Mouse (Mus musculus) forebrain, embryonic 16.5 days (tissue): ENCODE data around the gene Unkl. TPM values are rescaled to one million over a fixed set of nuclear protein-coding genes. Genes with fewer than 3 reads are reported as not detected.

Experiments
- ATAC-seq: fragments of 200-750 bp; cut with Nextera tagmentation; 2 replicates; pipeline ENCODE4 v1.8.0; 2017; ENCODE audit warnings: mild to moderate bottlenecking, moderate library complexity
- H3K27ac ChIP-seq: fragments of 300-500 bp; sonication (generic); 2 replicates; pipeline ENCODE4 v1.5.1; 2014; ENCODE audit warnings: low read length, control low read depth
- H3K27me3 ChIP-seq: fragments of 300-500 bp; sonication (generic); replicated peaks from 2 replicates; pipeline ENCODE4 v1.6.1; 2014; ENCODE audit warnings: low read length; ENCODE audit not compliant: control insufficient read depth, insufficient read depth
- H3K36me3 ChIP-seq: fragments of 300-500 bp; sonication (generic); 2 replicates; pipeline ENCODE4 v1.6.1; 2014; ENCODE audit not compliant: control insufficient read depth, insufficient read depth
- H3K4me1 ChIP-seq: fragments of 300-500 bp; sonication (generic); replicated peaks from 2 replicates; pipeline ENCODE4 v1.6.1; 2014; ENCODE audit warnings: low read length; ENCODE audit not compliant: control insufficient read depth, insufficient read depth
- H3K4me2 ChIP-seq: fragments of 300-500 bp; sonication (generic); 2 replicates; pipeline ENCODE4 v1.6.1; 2014; ENCODE audit warnings: mild to moderate bottlenecking, low read length, control low read depth
- H3K4me3 ChIP-seq: fragments of 300-500 bp; sonication (generic); replicated peaks from 2 replicates; pipeline ENCODE4 v1.5.1; 2014; ENCODE audit warnings: mild to moderate bottlenecking, low read length, control low read depth
- H3K9ac ChIP-seq: fragments of 300-500 bp; sonication (generic); replicated peaks from 2 replicates; pipeline ENCODE4 v1.6.1; 2014; ENCODE audit warnings: low read depth, low read length, control low read depth
- H3K9me3 ChIP-seq: fragments of 300-500 bp; sonication (generic); 2 replicates; pipeline ENCODE4 v1.6.1; 2016; ENCODE audit warnings: low read length; ENCODE audit not compliant: control insufficient read depth
- WGBS: fragments of 180-500 bp; shearing (Covaris S2); extraction: QIAGEN DNeasy Blood & Tissue Kit; methylation state at CpG from one replicate; pipeline ENCODE4 v1.1.7; 2014; 5-methylcytosine and 5-hydroxymethylcytosine counted together
- polyA plus RNA-seq: library from polyadenylated mRNA; unstranded; fragments of >200 nt; fragmentation: Nextera tagmentation; extraction: Ambion mirVana; gene quantifications from 2 replicates; pipeline ENCODE4 v1.2.1, GENCODE M21; 2015

The Unkl gene
- polyA plus RNA-seq, 1 experiment from 2014 or later = 15.2 TPM

GRCm38 (mm10) chr17:25175411-25175810 lies 12.8 kb upstream of the Unkl start, which contains the start of gene Gm38655:
Gene Gm38655 (minus strand): TSS chr17:25175471.
- Histone ChIP-seq H3K9me3 (no peaks in the 10 kb centered on the region), H3K27ac (no peak within 1 kb of the TSS), H3K4me3 (no peak within 1 kb of the TSS), H3K36me3 (no peaks in the 10 kb centered on the region), H3K4me2 (no peak within 1 kb of the TSS), H3K9ac (no peak within 1 kb of the TSS), H3K4me1 (no peaks in the 10 kb centered on the region), H3K27me3 (no peaks in the 10 kb centered on the region; the same call in 1 of the 2 replicates)
- no peak for ATAC-seq
- WGBS = 77% methylated on average over 9 of the region's 9 CpGs

GRCm38 (mm10) chr17:25183232-25183631 lies 5.0 kb upstream of the Unkl start:
- H3K4me1 ChIP-seq = peaks cover 24% of the 10 kb centered on the region
- H3K9me3 ChIP-seq = no peaks in the 10 kb centered on the region
- H3K36me3 ChIP-seq = no peaks in the 10 kb centered on the region
- ATAC-seq = no peak
- no peak overlapping the region for H3K27ac ChIP-seq
- H3K9ac ChIP-seq = no peak overlapping the region
- H3K27me3 ChIP-seq = no peaks in the 10 kb centered on the region; the same call in 1 of the 2 replicates
- peak overlapping the region; percentile 85 for H3K4me2 ChIP-seq
- H3K4me3 ChIP-seq = no peak overlapping the region

- under 1% methylated on average over 50 of the region's 50 CpGs for WGBS
- Histone ChIP-seq H3K4me1 (peaks cover 28% of the 10 kb centered on the region), H3K4me3 (peak within 1 kb of the TSS; percentile 96), H3K9ac (peak within 1 kb of the TSS; percentile 88), H3K36me3 (no peaks in the 10 kb centered on the region), H3K4me2 (peak within 1 kb of the TSS; percentile 100), H3K27me3 (no peaks in the 10 kb centered on the region; the same call in 1 of the 2 replicates), H3K27ac (peak within 1 kb of the TSS; percentile 95), H3K9me3 (no peaks in the 10 kb centered on the region)
- peak; percentile 91 for ATAC-seq
Measured at GRCm38 (mm10) chr17:25184129-25184691, 4.0 kb upstream of the Unkl start, which contains the start of gene BC003965. Gene BC003965 (plus strand): TSS chr17:25184554.

- 9% methylated on average over 17 of the region's 17 CpGs for WGBS
- Histone ChIP-seq H3K27me3 (no peaks in the 10 kb centered on the region; the same call in 1 of the 2 replicates), H3K4me1 (peaks cover 35% of the 10 kb centered on the region), H3K4me2 (peak overlapping the region; percentile 100), H3K4me3 (peak overlapping the region; percentile 96), H3K36me3 (no peaks in the 10 kb centered on the region), H3K27ac (no peak overlapping the region), H3K9me3 (no peaks in the 10 kb centered on the region), H3K9ac (peak overlapping the region; percentile 70)
- peak; percentile 5 for ATAC-seq
Measured at GRCm38 (mm10) chr17:25184961-25185360, 3.2 kb upstream of the Unkl start.

GRCm38 (mm10) chr17:25187784-25188149 lies 430 bp upstream of the Unkl start:
- ATAC-seq = no peak

GRCm38 (mm10) chr17:25189091-25189490 lies 894 bp downstream of the Unkl start:
- Histone ChIP-seq H3K27me3 (no peaks in the 10 kb centered on the region), H3K36me3 (no peaks in the 10 kb centered on the region), H3K27ac (no peak overlapping the region), H3K9me3 (no peaks in the 10 kb centered on the region), H3K4me1 (peaks cover 32% of the 10 kb centered on the region), H3K9ac (peak overlapping the region; percentile 86), H3K4me3 (peak overlapping the region; percentile 91), H3K4me2 (peak overlapping the region; percentile 94)
- ATAC-seq = no peak
- WGBS = 2% methylated on average over 16 of the region's 16 CpGs

More at GRCm38 (mm10) chr17:25187784-25188149, 430 bp upstream of the Unkl start:
- H3K4me2 ChIP-seq = peak overlapping the region; percentile 94
- H3K27me3 ChIP-seq = no peaks in the 10 kb centered on the region
- H3K4me1 ChIP-seq = peaks cover 37% of the 10 kb centered on the region
- no peaks in the 10 kb centered on the region for H3K36me3 ChIP-seq
- peak overlapping the region; percentile 67 for H3K27ac ChIP-seq
- H3K9me3 ChIP-seq = no peaks in the 10 kb centered on the region
- H3K9ac ChIP-seq = peak overlapping the region; percentile 86
- H3K4me3 ChIP-seq = peak overlapping the region; percentile 91
- WGBS = 5% methylated on average over 11 of the region's 11 CpGs

GRCm38 (mm10) chr17:25202401-25202800 lies 14.2 kb downstream of the Unkl start:
- Histone ChIP-seq H3K36me3 (peaks cover 17% of the 10 kb centered on the region), H3K4me3 (no peak overlapping the region), H3K4me2 (no peak overlapping the region), H3K4me1 (no peaks in the 10 kb centered on the region), H3K27ac (no peak overlapping the region), H3K9ac (no peak overlapping the region), H3K9me3 (no peaks in the 10 kb centered on the region), H3K27me3 (no peaks in the 10 kb centered on the region)
- 93% methylated on average over 4 of the region's 4 CpGs for WGBS
- no peak for ATAC-seq

- 89% methylated on average over 4 of the region's 4 CpGs for WGBS
- ATAC-seq = no peak
- Histone ChIP-seq H3K9me3 (no peaks in the 10 kb centered on the region), H3K4me1 (no peaks in the 10 kb centered on the region), H3K4me3 (no peak overlapping the region), H3K27ac (no peak overlapping the region), H3K36me3 (peaks cover 38% of the 10 kb centered on the region), H3K9ac (no peak overlapping the region), H3K4me2 (no peak overlapping the region), H3K27me3 (no peaks in the 10 kb centered on the region)
Measured at GRCm38 (mm10) chr17:25210006-25210405, 21.8 kb downstream of the Unkl start.

GRCm38 (mm10) chr17:25210680-25211466 lies 22.7 kb downstream of the Unkl start:
- H3K36me3 ChIP-seq = peaks cover 43% of the 10 kb centered on the region
- 79% methylated on average over 15 of the region's 15 CpGs for WGBS
- H3K27me3 ChIP-seq = no peaks in the 10 kb centered on the region
- H3K27ac ChIP-seq = no peak overlapping the region
- ATAC-seq = no peak
- no peaks in the 10 kb centered on the region for H3K4me1 ChIP-seq
- H3K4me3 ChIP-seq = no peak overlapping the region
- no peak overlapping the region for H3K9ac ChIP-seq
- no peaks in the 10 kb centered on the region for H3K9me3 ChIP-seq
- no peak overlapping the region for H3K4me2 ChIP-seq
